Mouse (Mus musculus): ENCODE results near the gene Kif26b. TPM values are rescaled to one million over a fixed set of nuclear protein-coding genes. Genes with fewer than 3 reads are reported as not detected.

Kif26b gene
- total RNA-seq, 2 experiments from 2014 or later = 2.9 to 3.0 TPM

DNA sequence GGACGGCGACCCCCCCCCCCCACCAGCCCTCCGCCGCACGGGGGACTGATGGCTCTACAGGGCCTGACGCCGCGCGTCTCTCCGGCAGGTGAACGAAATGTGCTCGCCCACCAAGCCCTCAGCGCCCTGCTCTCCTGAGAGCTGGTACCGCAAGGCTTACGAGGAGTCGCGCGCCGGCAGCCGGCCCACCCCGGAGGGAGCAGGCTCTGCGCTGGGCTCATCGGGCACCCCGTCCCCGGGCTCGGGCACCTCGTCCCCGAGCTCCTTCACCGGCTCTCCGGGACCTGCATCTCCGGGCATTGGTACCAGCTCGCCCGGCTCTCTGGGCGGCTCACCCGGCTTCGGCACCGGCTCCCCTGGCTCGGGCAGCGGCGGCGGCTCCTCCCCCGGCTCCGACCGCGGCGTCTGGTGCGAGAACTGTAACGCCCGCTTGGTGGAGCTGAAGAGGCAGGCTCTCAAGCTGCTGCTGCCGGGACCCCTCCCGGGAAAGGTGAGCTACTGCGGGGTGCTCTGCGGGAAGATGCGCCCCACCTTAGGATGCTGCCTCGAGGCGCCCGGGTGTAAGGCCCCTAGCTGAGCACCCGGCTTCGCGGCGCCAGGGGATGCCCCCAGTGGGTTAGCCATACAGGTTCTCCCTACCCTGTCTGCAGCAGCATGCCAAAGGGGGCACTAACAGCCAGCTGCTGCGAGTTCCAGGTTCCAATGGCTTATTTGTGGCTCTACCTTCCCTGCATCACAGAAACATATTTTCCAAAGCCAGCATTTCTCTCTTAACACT, 1.6 kb downstream of the Kif26b start:
- DNase-seq (ENCODE audit: low spot score in 2 of 2) = peak; percentile 62 to 77

DNA sequence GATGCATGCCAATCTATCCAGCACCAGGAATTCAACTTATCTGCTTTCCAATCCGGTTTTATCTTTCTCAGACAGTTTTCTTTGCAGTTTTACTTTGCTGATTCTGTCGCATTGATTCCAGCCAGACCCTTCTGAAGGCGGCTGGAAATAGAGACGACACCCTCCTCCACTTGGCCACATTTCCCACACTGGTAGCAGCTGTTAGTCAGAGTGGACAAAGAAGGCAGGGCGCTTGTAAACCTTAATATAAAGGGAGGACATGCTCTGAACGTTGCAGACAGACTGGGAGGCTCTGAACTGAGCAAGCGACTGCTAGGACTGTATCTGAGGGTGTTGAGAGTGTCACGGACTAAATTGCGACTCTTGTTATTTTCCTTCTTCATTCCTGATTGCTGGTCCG, 11.3 kb downstream of the Kif26b start:
- no peak for DNase-seq (ENCODE audit: low spot score in 2 of 2)

DNA sequence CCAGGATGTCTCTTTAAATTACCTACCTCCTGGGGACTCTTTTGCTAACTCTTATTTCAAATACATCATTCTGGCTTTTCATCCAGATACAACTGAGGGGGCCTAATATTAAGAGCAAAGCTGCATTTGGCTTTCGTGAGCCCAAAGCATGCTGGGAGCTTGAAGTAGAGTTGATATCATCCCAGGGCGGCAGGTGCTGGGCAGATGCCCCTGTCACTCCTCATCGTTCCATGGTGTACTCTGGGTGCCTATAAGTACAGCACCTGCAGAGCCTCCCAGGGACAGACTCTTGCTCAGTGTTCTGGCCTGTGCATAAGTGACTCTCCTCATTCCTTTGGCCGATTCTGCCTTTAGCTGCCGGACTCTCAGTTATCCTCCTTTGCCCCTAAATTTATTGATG, 13.5 kb downstream of the Kif26b start:
- DNase-seq (ENCODE audit: low spot score in 2 of 2) = no peak

DNA sequence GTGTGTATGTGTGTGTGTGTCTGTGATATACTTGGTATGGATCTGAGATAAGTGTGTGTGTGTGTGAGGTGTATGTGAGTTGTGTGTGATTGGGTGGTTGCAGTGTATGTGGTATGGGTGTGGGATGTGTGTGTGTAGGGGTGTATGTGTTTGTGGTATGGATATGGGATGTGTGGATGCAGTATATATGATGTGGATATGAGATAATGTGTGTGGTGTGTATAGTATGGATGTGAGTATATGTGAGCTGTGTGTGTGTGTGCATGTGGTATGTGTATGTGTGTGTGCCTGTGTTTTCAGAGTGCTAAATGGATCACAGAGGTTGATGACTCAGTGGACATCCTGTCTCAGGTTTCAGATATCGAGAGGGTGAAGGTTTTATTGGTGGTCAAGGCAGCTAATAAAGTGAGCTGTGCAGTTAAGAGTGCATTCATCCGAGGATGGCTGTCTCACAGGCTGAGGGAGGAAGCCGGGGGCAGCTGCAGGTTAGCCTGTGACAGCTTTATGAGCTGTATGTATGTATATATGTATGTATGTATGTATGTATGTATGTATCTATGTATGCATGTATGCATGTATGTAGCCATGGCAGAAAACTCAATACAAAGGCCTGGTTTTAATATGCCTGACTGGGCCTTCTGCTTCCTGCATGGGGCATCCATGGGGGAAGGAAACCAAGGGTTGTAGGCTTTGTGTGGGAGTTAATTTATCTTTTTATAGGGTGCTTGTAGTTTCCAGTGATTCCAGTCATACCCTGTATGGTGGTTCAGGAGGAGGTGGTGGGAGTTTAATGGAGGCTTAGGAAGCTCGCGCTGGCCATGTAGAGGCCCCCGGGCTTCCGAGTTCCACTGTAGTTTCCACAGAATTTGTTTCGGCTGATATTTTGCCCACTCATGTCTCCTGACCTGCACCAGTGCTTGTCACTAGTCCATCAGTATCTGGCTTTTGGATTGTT, 14.3 kb downstream of the Kif26b start:
- DNase-seq (ENCODE audit: low spot score in 2 of 2) = no peak

DNA sequence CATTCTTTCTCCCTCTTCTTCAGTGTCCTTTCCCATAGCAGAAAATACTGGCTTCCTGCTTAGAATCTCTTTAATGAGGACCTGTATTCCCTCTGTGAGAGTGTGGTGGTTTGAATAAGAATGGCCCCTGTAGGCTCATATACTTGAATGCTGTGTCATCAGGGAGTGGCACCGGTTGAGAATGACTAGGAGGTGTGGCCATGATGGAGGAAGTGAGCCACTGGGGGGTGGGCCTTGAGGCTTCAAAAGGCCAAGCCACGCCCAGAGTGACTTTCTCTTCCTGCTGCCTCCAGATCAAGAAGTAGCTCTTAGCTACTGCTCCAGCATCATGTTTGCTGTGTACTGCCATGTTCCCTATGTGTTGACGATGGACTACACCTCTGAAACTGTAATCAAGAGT, 15.7 kb downstream of the Kif26b start:
- no peak for DNase-seq (ENCODE audit: low spot score in 2 of 2)

DNA sequence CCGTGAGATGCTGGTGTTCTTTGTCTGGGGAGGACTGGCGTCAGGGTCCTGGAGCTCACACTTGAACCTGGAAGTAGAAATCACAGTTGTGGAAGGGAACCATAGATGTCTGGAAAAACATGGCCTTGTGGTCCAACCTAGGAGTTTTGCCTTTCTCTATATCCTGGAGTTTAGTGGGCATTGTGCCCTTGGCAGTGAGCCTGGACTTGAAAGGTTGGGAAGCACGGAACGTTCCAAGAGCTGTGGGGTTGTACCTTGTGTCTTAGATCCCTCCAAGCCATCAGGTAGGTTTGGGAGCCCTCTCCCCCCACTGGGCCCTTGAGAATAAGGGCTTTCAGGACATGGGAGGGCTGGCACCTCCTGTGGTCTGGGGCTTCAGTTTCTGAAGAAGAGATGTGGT, 20.7 kb downstream of the Kif26b start:
- no peak for DNase-seq (ENCODE audit: low spot score in 2 of 2)

DNA sequence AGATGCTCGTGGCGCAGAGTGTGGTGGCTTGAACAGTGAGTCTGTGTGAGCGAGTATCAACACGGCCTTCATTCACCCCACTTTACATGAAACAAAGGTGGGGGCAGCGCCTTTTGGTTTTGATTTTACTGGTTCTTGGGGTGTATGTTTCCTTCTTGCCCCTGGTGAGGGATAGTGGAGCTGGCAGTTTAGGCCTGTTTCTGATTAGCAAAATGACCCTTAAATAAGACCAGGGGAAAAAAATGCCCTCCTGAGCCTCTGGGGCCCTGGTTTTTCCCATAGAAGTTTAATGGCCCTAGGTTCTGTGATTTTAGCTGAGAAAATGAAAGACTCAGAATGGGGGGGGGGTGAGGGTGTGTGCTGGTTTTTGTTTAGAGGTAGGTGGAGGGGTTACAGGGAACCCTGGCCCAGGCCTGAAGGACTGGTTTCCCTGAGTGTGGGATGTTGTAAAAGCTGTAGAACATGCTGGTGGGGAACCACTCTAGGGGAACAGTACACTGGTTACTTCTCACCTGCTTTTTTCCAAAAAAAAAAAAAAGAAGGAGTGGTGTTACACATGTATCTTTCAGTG, 21.6 kb downstream of the Kif26b start:
- no peak for DNase-seq (ENCODE audit: low spot score in 2 of 2)

DNA sequence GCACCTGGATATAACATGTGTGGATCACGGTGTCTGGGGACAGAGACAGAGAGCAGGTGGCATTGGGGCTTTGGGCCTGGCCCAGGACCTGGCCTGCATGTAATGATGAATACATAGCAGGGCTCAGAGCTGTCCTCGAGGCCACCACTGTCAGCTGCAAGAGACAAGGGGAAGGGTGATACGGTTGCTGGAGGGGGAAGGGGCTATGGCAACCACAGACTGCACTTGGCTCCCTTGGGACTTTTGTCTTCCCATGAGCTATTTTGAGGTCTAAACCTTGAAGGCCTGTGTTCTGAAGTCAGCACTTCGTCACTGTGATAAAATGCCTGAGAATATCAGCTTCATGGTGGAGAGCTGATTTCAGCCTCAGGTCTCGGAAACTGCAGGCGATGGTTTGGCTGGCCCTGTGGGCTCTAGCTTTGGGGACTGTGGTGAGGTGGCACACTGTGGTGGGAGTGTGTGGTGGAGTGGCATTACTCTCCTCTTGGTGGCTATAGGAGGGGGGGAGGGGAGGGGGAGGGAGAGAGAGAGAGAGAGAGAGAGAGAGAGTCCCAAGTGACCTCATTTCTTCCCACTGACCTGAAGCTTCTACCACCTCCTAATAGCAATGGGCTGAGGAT, 23.5 kb downstream of the Kif26b start:
- DNase-seq (ENCODE audit: low spot score in 2 of 2) = no peak

DNA sequence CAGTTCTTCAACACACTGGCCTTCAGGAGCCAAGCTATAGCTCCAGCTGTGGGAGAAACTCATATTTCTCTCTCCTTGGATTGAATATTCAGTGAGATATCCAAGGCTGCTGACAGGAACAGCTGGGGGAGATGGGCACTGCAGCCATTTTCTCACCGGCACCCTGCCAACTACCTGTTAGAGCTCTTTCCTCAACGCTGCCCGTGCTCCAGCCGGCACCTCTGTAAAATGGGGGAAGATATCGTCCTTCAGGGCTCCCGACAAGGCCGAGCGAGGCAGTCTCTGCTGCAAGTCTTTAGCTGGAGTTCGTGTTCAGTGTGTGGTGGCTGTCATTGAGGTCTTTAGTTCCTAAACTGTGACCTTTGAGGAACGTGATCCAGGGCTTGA, 24.0 kb downstream of the Kif26b start:
- DNase-seq (ENCODE audit: low spot score in 2 of 2) = no peak

DNA sequence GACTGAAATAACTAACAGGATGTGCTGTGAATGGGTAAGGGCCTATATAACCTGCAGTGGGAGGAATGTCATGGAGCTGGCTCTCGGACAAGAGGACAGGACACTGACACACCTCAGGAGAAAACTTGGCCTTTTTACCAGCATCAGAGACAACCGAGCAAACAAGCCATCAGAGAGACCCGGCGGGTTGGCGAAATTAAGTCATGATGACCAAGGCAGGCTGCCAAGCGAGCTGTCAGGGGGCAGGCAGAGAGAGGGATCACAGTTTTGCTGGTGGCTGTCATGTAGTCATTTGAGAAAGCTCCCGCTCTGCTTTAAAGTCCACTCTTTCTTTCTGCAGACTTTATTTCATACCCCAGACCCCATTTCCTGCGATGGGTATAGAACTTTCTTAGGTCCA, 27.3 kb downstream of the Kif26b start:
- no peak for DNase-seq (ENCODE audit: low spot score in 2 of 2)

DNA sequence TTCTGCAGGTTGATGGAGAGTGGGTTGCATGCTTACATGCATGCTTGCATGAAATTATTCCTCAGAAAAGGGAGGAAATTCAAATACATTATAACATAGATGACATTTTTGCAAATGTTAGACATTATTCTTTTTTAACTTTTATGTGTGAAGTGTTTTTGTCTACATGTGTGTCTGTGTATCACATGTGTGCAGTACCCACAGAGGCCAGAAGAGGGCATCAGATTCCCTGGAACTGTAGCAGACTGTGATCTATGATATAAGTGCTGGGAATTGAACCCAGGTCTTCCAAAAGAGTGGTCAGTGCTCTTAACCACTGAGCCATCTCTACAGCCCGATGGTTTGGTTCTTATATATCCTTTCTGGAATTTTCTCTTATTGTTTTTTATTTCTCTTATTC, 31.1 kb downstream of the Kif26b start:
- no peak for DNase-seq (ENCODE audit: low spot score in 2 of 2)

DNA sequence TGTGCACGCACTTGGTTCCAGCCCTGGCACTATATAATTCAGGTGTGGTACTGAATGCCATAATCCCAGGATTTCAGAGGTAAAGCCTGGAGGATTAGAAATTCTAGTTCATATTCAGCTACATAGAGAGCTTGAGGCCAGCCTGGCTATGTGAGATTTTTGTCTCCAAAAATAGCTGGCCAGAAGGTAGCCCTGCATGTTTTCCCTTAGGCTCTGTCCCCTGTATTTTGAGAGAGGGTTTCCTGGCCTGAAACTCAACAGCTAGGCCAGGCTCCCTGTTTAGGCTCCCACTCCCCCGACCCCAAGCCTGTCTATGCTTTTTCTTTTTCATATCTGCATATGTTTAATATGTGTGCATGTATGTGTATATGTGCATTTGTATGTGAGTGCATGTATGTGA, 34.9 kb downstream of the Kif26b start:
- DNase-seq (ENCODE audit: low spot score in 2 of 2) = no peak

DNA sequence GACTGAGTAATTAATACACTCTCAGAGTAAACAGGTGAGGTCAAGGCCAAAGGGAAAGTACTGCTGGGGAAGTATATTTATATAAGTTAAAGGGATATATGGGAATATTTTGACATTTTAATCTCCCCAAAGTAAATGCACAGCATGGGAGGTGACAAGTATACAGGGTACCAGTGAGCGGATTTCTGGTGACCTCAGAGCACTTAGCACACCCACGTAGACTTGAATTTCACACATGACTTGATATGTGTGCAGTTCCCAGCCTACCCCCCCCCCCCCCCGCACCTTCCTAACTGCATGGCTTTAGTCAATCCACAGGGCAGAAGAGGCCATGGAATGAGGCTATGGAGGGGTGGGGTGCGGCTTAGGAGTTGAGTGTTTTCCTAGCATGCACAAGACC, 35.9 kb downstream of the Kif26b start:
- DNase-seq (ENCODE audit: low spot score in 2 of 2) = no peak

DNA sequence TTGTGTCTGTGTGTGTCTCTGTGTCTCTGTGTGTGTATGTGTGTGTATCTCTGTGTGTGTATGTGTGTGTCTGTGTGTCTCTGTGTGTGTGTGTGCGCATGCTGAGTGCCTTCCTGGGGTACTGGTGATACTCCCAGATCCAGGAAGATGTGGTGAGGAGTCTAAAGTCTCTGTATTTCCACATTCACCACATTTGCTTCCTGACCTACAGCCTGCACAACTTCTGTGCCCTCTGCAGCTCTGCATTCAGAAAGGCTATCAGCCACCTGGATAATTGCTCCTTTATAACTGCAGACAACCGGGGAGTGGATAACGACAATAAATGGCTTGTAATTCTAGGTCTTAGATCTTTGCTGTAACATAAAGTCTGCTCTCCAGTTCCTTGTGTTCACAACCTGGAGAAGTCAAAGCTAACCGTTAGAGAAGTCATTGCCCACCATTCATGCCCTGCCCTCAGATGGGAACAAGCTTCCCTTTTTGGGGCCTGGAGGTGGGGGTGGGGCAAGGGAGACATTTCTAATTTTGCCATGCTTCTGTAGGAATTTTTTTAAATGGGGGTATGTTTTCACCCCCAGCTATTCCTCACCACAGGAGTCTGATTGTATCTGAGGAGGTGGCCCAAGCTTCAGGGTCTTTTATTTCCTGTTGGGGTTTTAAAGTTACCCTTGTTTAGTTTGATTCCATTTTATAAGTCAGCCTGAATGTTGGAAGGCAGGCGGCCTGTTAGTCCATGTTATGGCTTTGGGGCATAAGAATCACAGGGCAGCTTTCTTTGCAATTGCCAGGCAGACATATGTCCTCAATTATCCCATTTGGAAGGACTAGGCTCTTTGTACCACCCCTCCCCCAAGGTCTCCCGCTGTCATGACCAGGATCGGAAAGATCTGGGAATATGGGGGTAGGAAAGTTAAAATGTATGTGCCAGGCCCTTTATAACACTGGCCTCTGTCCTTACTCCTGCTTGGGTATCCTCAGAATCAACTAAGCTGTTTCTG, 39.9 kb downstream of the Kif26b start:
- DNase-seq (ENCODE audit: low spot score in 2 of 2) = no peak

DNA sequence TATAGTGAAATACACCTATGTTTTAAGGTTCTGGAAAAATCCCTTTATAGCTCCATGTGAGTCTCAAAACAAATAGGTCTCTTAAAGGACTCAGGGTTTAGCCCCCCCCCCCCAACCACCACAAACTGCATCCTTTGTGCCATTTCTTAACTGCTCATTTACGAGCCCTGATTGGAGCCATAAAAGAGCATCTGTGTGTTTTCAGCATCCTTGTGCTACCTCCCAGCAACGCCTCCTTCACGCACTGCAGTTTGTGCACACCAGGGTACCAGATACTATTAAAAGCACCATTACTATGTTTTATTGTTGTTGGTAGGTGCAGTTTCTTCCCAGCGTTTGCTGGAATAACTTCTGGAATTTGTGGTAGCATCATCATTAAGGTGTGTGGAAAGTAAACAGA, 42.1 kb downstream of the Kif26b start:
- no peak for DNase-seq (ENCODE audit: low spot score in 2 of 2)

DNA sequence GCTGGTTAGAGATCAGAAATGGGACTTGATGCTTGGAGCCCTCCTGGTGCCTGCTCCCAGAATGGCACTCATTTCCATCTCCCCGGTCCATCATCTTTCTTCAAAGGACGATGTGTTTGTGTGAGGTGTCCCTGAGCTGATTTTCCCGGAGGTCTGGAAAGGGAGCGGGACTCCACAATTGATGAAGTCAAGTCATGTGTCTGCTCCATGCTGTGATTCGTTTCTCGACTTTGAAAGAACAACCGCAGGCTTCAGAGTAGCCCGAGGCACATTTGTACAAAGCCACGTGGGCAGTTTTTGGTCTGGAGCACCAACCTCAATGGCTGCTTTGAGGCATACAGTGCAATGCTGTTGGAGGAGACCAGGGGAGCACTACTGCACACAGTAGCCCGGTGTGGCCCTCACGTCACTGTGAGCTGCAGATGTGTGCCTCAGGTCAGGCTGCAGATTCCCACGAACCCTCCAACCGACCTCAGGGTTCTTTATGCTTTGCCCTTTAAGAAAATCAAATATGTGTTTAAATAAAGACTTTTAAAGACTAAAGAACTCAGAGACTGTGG, 43.0 kb downstream of the Kif26b start:
- no peak for DNase-seq (ENCODE audit: low spot score in 2 of 2)

DNA sequence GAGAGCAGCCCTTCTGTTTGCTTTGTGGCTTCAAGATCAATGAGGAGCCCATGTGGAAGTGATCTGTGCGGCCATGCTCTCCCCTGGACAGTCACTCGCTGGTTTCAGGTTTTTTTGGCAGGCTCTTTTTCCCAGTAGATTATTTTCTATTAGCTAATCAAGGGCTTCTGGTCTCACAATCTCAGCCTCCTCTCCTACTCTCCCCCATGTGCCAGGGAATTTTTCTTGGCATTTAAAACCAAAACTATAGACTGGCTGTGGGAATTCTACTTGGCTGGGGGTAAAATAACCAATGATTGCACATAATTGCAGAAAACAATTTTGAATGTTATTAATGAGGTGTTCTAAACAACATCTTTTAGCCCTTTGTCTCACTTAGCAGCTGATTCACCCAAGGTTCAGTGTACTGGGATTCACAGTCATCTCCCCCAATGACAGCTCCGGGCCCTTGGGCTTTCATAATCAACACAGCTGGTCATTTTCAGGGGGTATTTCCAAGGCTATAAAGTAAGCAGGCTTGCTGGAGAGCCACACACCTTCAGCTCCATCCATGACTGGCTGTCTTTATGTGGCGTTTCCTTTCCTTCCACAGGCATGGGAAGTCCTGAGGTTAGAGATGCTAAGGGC, 44.6 kb downstream of the Kif26b start:
- DNase-seq (ENCODE audit: low spot score in 2 of 2) = no peak

DNA sequence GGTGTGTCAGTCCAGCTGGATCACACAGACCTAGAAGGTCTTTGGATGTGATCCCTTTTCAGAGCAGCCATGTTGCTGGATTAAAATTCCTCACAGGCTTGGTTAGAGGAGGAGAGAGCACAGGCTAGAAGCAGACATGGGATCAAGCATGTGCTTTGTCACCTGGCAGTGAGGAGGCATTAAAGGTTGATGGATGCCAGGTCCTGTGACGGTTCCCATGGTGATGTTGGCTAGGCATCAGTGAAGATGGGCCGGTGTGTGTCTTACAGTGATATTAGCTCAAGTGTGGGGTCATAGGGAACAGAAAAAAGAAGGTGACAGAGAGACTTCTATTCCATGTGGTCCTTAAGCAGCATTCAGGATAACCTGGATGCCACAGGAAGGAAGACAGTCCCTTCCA, 46.8 kb downstream of the Kif26b start:
- DNase-seq (ENCODE audit: low spot score in 2 of 2) = no peak

DNA sequence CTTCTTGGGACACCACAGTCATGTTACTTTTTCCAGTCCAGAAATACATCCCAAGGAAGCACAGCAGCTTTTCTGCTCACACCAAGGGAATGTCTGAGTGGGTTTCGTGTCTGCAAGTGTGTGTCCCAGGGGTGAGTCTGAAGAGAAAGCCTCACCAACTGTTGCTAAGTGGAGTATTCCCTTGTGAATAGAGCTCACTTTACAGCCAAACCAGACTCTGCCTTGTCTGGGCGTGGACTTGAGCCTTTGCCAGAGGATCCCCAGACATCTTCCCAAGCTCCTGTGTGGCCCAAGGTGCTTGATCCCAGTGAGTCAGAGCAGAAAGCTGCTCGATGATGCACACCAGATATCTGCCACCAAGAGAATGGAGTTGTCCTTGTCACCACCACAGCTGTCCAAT, 48.0 kb downstream of the Kif26b start:
- DNase-seq (ENCODE audit: low spot score in 2 of 2) = no peak

All from gastrocnemius, postnatal 4 days (tissue).